Mouse (Mus musculus) hindbrain, embryonic 11.5 days (tissue): ENCODE measurements at regions not wholly inside any gene's neighbourhood (a gene's known extent, or its start where the extent isn't known, plus 50 kb on each side); places are given as distances from the start of the nearest gene placed in this dataset.

Source experiments
- ATAC-seq: fragments of 200-750 bp; cut with Nextera tagmentation; 2 replicates; pipeline ENCODE4 v1.8.0; 2017; ENCODE audit warnings: mild to moderate bottlenecking, moderate TSS enrichment, moderate library complexity; ENCODE audit not compliant: low FRiP score
- DNase-seq: peaks from one replicate; pipeline ENCODE4 v3.0.0-alpha.2; 2015; ENCODE audit warnings: low spot score
- H3K27ac ChIP-seq: fragments of 300-500 bp; sonication (generic); 2 replicates; pipeline ENCODE4 v1.5.1; 2014; ENCODE audit warnings: mild to moderate bottlenecking, low read depth, low read length
- H3K27me3 ChIP-seq: fragments of 300-500 bp; sonication (generic); 2 replicates; pipeline ENCODE4 v1.6.1; 2014; ENCODE audit warnings: mild to moderate bottlenecking, low read length, moderate library complexity, mixed read lengths; ENCODE audit not compliant: control insufficient read depth, insufficient read depth
- H3K36me3 ChIP-seq: fragments of 300-500 bp; sonication (generic); 2 replicates; pipeline ENCODE4 v1.6.1; 2014; ENCODE audit warnings: mild to moderate bottlenecking, low read length, moderate library complexity, mixed read lengths; ENCODE audit not compliant: control insufficient read depth, insufficient read depth
- H3K4me1 ChIP-seq: fragments of 300-500 bp; sonication (generic); replicated peaks from 2 replicates; pipeline ENCODE4 v1.6.1; 2014; ENCODE audit warnings: low read length, mixed read lengths; ENCODE audit not compliant: control insufficient read depth, insufficient read depth
- H3K4me2 ChIP-seq: fragments of 300-500 bp; sonication (generic); replicated peaks from 2 replicates; pipeline ENCODE4 v1.6.1; 2014; ENCODE audit warnings: mild to moderate bottlenecking, low read depth, low read length
- H3K4me3 ChIP-seq: fragments of 300-500 bp; sonication (generic); 2 replicates; pipeline ENCODE4 v1.5.1; 2014; ENCODE audit warnings: low read depth, low read length
- H3K9ac ChIP-seq: fragments of 300-500 bp; sonication (generic); 2 replicates; pipeline ENCODE4 v1.6.1; 2014; ENCODE audit warnings: low read depth, low read length
- H3K9me3 ChIP-seq: fragments of 300-500 bp; sonication (generic); 2 replicates; pipeline ENCODE4 v1.6.1; 2016; ENCODE audit warnings: low read length; ENCODE audit not compliant: control insufficient read depth
- WGBS: fragments of 180-500 bp; shearing (Covaris S2); extraction: QIAGEN DNeasy Blood & Tissue Kit; methylation state at CpG from one replicate; pipeline ENCODE4 v1.1.7; 2014; 5-methylcytosine and 5-hydroxymethylcytosine counted together

GRCm38 (mm10) chr11:17458946-17459345 is 201.6 kb downstream of the C1d start:
- H3K36me3 ChIP-seq, result no peaks in the 10 kb centered on the region
- H3K27ac ChIP-seq, result no peak overlapping the region
- no peak overlapping the region for H3K4me2 ChIP-seq
- no peak overlapping the region for H3K4me3 ChIP-seq
- 59% methylated on average over 4 of the region's 4 CpGs for WGBS
- no peak for ATAC-seq
- no peak overlapping the region for H3K9ac ChIP-seq
- DNase-seq, result no peak
- no peaks in the 10 kb centered on the region for H3K27me3 ChIP-seq
- no peaks in the 10 kb centered on the region for H3K9me3 ChIP-seq
- H3K4me1 ChIP-seq, result no peaks in the 10 kb centered on the region

GRCm38 (mm10) chr11:17460024-17460919 is 202.9 kb downstream of the C1d start:
- no peaks in the 10 kb centered on the region for H3K4me1 ChIP-seq
- 9% methylated on average over 11 of the region's 11 CpGs for WGBS
- H3K9ac ChIP-seq, result no peak overlapping the region
- H3K27me3 ChIP-seq, result no peaks in the 10 kb centered on the region
- no peaks in the 10 kb centered on the region for H3K36me3 ChIP-seq
- H3K4me2 ChIP-seq, result peak overlapping the region; percentile 23; the same call in 1 of the 2 replicates
- no peak overlapping the region for H3K27ac ChIP-seq
- H3K9me3 ChIP-seq, result no peaks in the 10 kb centered on the region
- ATAC-seq (peak; percentile 58), DNase-seq (peak; percentile 56)
- no peak overlapping the region for H3K4me3 ChIP-seq

GRCm38 (mm10) chr11:17460920-17461279 is 203.5 kb downstream of the C1d start:
- H3K27me3 ChIP-seq, result no peaks in the 10 kb centered on the region
- peak overlapping the region; percentile 23; the same call in 1 of the 2 replicates for H3K4me2 ChIP-seq
- H3K27ac ChIP-seq, result no peak overlapping the region
- no peaks in the 10 kb centered on the region for H3K9me3 ChIP-seq
- 2% methylated on average over 13 of the region's 13 CpGs for WGBS
- DNase-seq, result peak; percentile 51
- no peaks in the 10 kb centered on the region for H3K36me3 ChIP-seq
- ATAC-seq, result 0 out of 2 replicates have a peak, but pooled peaks have one; percentile 45
- no peaks in the 10 kb centered on the region for H3K4me1 ChIP-seq
- H3K4me3 ChIP-seq, result no peak overlapping the region
- H3K9ac ChIP-seq, result no peak overlapping the region

- H3K36me3 ChIP-seq, result no peaks in the 10 kb centered on the region
- H3K27ac ChIP-seq, result no peak overlapping the region
- no peak overlapping the region for H3K9ac ChIP-seq
- H3K27me3 ChIP-seq, result no peaks in the 10 kb centered on the region
- ATAC-seq (no peak), DNase-seq (no peak)
- H3K4me2 ChIP-seq, result no peak overlapping the region
- 87% methylated on average over 1 of the region's 1 CpGs for WGBS
- no peaks in the 10 kb centered on the region for H3K4me1 ChIP-seq
- H3K9me3 ChIP-seq, result no peaks in the 10 kb centered on the region
- no peak overlapping the region for H3K4me3 ChIP-seq
These were observed 204.3 kb downstream of the C1d start for GRCm38 (mm10) chr11:17461701-17462100.

- Histone ChIP-seq H3K27me3 (no peaks in the 10 kb centered on the region), H3K4me1 (no peaks in the 10 kb centered on the region), H3K4me2 (no peak overlapping the region), H3K27ac (no peak overlapping the region), H3K4me3 (no peak overlapping the region), H3K9me3 (no peaks in the 10 kb centered on the region), H3K36me3 (no peaks in the 10 kb centered on the region), H3K9ac (no peak overlapping the region)
- WGBS, result 40% methylated on average over 2 of the region's 2 CpGs
- peak; percentile 45 for DNase-seq
- ATAC-seq, result peak; percentile 56; the same call in 1 of the 2 replicates
These were observed 207.5 kb downstream of the C1d start for GRCm38 (mm10) chr11:17464875-17465274.

- no peaks in the 10 kb centered on the region for H3K9me3 ChIP-seq
- no peak overlapping the region for H3K4me3 ChIP-seq
- no peaks in the 10 kb centered on the region for H3K36me3 ChIP-seq
- no peak overlapping the region for H3K9ac ChIP-seq
- DNase-seq (no peak), ATAC-seq (no peak)
- H3K4me1 ChIP-seq, result no peaks in the 10 kb centered on the region
- WGBS, result 96% methylated on average over 2 of the region's 2 CpGs
- no peaks in the 10 kb centered on the region for H3K27me3 ChIP-seq
- H3K27ac ChIP-seq, result no peak overlapping the region
- no peak overlapping the region for H3K4me2 ChIP-seq
These were observed 211.2 kb downstream of the C1d start for GRCm38 (mm10) chr11:17468431-17469165.

GRCm38 (mm10) chr11:17481436-17481996 is 224.1 kb downstream of the C1d start:
- no peak overlapping the region for H3K4me2 ChIP-seq
- no peaks in the 10 kb centered on the region for H3K27me3 ChIP-seq
- no peaks in the 10 kb centered on the region for H3K9me3 ChIP-seq
- no peaks in the 10 kb centered on the region for H3K4me1 ChIP-seq
- no peak for ATAC-seq
- no peak overlapping the region for H3K4me3 ChIP-seq
- no peaks in the 10 kb centered on the region for H3K36me3 ChIP-seq
- WGBS, result 81% methylated on average over 4 of the region's 4 CpGs
- H3K27ac ChIP-seq, result no peak overlapping the region
- no peak for DNase-seq
- no peak overlapping the region for H3K9ac ChIP-seq

GRCm38 (mm10) chr11:17483849-17484441 is 226.6 kb downstream of the C1d start:
- DNase-seq (no peak), ATAC-seq (no peak)
- Histone ChIP-seq H3K27me3 (no peaks in the 10 kb centered on the region), H3K27ac (no peak overlapping the region), H3K36me3 (no peaks in the 10 kb centered on the region), H3K4me3 (no peak overlapping the region), H3K9ac (no peak overlapping the region), H3K9me3 (no peaks in the 10 kb centered on the region), H3K4me1 (no peaks in the 10 kb centered on the region), H3K4me2 (no peak overlapping the region)
- WGBS, result 69% methylated on average over 3 of the region's 3 CpGs
